Mouse (Mus musculus) heart, adult 2 months (tissue): ENCODE data around the gene Aste1. TPM values are rescaled to one million over a fixed set of nuclear protein-coding genes. Genes with fewer than 3 reads are reported as not detected.

Source experiments
- DNase-seq, 2 experiments: peaks; one replicate each; pipeline ENCODE4 v3.0.0; 2021
- H3K27ac ChIP-seq: fragments of 200-600 bp; 2 replicates; pipeline ENCODE4 v1.8.1; 2022
- H3K27me3 ChIP-seq: fragments of 200-500 bp; 2 replicates; pipeline ENCODE4 v1.6.1; 2012; ENCODE audit warnings: mild to moderate bottlenecking, low read length, inconsistent platforms, mixed read lengths; ENCODE audit not compliant: control insufficient read depth, insufficient read depth
- H3K36me3 ChIP-seq: fragments of 200-500 bp; 2 replicates; pipeline ENCODE4 v1.6.1; 2012; ENCODE audit warnings: low read length, inconsistent platforms; ENCODE audit not compliant: control insufficient read depth, insufficient read depth
- H3K4me1 ChIP-seq: fragments of 200-500 bp; 2 replicates; pipeline ENCODE4 v1.6.1; 2011; ENCODE audit warnings: low read length; ENCODE audit not compliant: control insufficient read depth, insufficient read depth
- H3K4me3 ChIP-seq: fragments of 200-600 bp; 2 replicates; pipeline ENCODE4 v1.8.1; 2022
- H3K79me2 ChIP-seq: fragments of 200-500 bp; replicated peaks from 2 replicates; pipeline ENCODE4 v1.6.1; 2012; ENCODE audit warnings: mild to moderate bottlenecking, inconsistent platforms, low read length, moderate library complexity, mixed read lengths; ENCODE audit not compliant: control insufficient read depth, insufficient read depth
- H3K9ac ChIP-seq: fragments of 200-500 bp; 2 replicates; pipeline ENCODE4 v1.6.1; 2012; ENCODE audit warnings: low read depth, mild to moderate bottlenecking, control low read depth, inconsistent platforms, low read length, mixed read lengths
- CTCF ChIP-seq: fragments of 200-600 bp; IDR thresholded peaks from 2 replicates; pipeline ENCODE4 v1.8.1; 2022; ENCODE audit warnings: antibody characterized with exemption, mild to moderate bottlenecking, moderate library complexity
- EP300 ChIP-seq: fragments of 200-500 bp; IDR thresholded peaks from 2 replicates; pipeline ENCODE4 v1.6.1; 2011; ENCODE audit warnings: low read depth, low read length, control low read depth; ENCODE audit not compliant: insufficient read depth
- POLR2A ChIP-seq: fragments of 200-500 bp; IDR thresholded peaks from 2 replicates; pipeline ENCODE4 v1.6.1; 2011; ENCODE audit warnings: mild to moderate bottlenecking, low read depth, low read length, control low read depth; ENCODE audit not compliant: insufficient read depth
- WGBS: fragments of 180-500 bp; shearing (Covaris S2); methylation state at CpG from one replicate; pipeline ENCODE4 v1.1.7; 2018; 5-methylcytosine and 5-hydroxymethylcytosine counted together
- intact Hi-C: fragments of 180-260 bp; cut with DNase I; formaldehyde crosslinking; loops from one replicate; pipeline ENCODE4 v1.15.1; 2025
- polyA plus RNA-seq: library from polyadenylated mRNA; depleted of rRNA; stranded (reverse); fragments of >200 nt; gene quantifications from 2 replicates; pipeline ENCODE4 v1.2.3, GENCODE M21; 2012; rRNA removed
- total RNA-seq, 2 experiments: library from RNA; stranded (reverse); gene quantifications; 2 replicates each; pipeline ENCODE4 v1.2.3; 2021

Aste1 gene
- total and polyA plus RNA-seq, 3 experiments = 3.2 to 7.3 (median 5.3) TPM

DNA sequence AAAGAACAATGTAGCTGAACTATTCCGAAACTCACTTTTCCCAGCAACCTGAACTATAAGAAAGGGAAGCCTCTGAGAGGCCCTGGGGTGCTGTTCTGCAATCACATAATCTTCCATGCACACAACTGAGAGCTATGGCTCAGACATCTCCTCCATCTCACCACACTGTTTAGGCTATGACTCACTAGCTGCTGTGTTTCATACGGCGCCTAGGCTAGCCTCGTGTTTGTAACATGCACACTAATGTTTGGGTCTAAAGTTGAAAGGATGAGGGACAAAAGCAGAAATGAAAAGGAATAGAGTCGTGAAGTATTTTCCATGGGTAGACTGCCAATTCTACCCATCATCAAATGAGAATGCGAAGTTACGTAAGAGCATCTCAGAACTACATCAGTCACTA lies 66.3 kb downstream of the Aste1 start:
- TF ChIP-seq EP300 = no peak
- TF ChIP-seq CTCF = no peak
- no peak for TF ChIP-seq POLR2A
- Histone ChIP-seq H3K4me3 (no peak overlapping the region), H3K36me3 (peaks cover 4% of the 10 kb centered on the region), H3K79me2 (no peaks in the 10 kb centered on the region), H3K27ac (no peak overlapping the region), H3K4me1 (no peaks in the 10 kb centered on the region; the same call in 1 of the 2 replicates), H3K9ac (no peak overlapping the region), H3K27me3 (no peaks in the 10 kb centered on the region)
- intact Hi-C loops = no loop called here
- DNase-seq = no peak
- WGBS = 92% methylated on average over 7 of the region's 7 CpGs

Other genes with a start within 250 kb of the Aste1 start
- gene Nek11, start 132 bp downstream of the Aste1 start, total RNA-seq = not detected
- gene Nek11, start 132 bp downstream of the Aste1 start, polyA plus RNA-seq = 0.25 TPM in 1 of 2 replicates, not detected in the other
- gene Atp2c1, start 131.9 kb downstream of the Aste1 start, total RNA-seq = 10 to 100 TPM; 57.7 to 62.9 TPM
- 26.6 and 54.2 TPM in 2 replicates for gene Atp2c1, start 131.9 kb downstream of the Aste1 start, polyA plus RNA-seq
- 10 to 100 TPM; 19.6 to 19.8 TPM for gene Pik3r4, start 247.6 kb downstream of the Aste1 start, total RNA-seq
- gene Pik3r4, start 247.6 kb downstream of the Aste1 start, polyA plus RNA-seq = 11.9 and 16.5 TPM in 2 replicates